Mouse (Mus musculus): Measurements from ENCODE around the gene Prdm16. TPM values are rescaled to one million over a fixed set of nuclear protein-coding genes. Genes with fewer than 3 reads are reported as not detected.

The Prdm16 gene
- polyA plus RNA-seq, 1 experiment, result not detected

DNA sequence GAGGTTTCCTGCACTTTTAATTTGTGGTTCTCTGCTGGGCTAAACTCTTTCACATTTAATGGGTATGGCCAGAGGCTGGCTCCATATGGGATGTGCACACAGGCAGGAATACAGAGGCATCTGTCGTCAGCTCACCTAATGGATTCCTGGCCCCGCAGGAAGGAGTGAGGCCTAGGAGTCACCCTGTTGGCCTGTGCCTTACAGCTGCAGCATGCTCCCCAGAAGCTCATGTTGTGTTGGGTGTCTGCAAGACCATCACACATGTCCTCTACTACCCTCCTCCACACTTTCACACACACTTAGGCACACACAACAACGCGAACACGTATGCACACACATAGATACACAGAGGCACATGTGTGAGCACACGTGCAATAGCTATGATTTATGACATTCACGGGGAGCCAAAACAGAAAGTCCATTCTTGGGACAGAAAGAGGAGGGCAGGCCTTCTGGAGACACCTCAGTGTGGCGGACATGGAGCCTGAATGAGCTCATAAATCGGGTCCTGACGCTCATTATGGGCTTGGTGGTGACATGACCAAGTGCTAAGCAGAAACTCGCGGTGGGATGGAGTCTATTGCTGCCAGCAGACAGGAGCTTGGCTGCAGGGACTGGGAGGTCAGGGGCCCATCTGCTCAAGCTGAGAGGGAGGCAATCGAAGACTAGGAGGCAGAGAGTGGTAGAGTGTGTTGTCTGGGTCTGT is 265.0 kb downstream of the Prdm16 start:
- no peak for TF ChIP-seq FOSL1 (IDR thresholded peaks at IDR 0.05; ENCODE audit: insufficient read depth, low read length, poor library complexity, severe bottlenecking)
- TF ChIP-seq MAX (IDR thresholded peaks at IDR 0.05), result no peak
- no peak for TF ChIP-seq CEBPB (IDR thresholded peaks at IDR 0.05; ENCODE audit: low read depth)
- no peak for TF ChIP-seq MYOD1 (IDR thresholded peaks at IDR 0.05; ENCODE audit: control insufficient read depth, insufficient read length, low read depth)
- no peak for TF ChIP-seq CTCF (IDR thresholded peaks at IDR 0.05; ENCODE audit: control insufficient read depth, insufficient read depth, insufficient read length)
- TF ChIP-seq MYOG (IDR thresholded peaks at IDR 0.05; ENCODE audit: control insufficient read depth, extremely low read depth, insufficient read length), result no peak
- TF ChIP-seq USF1 (IDR thresholded peaks at IDR 0.05; ENCODE audit: low read depth), result no peak
- H3K4me3 ChIP-seq (ENCODE audit: insufficient read depth, poor library complexity, severe bottlenecking), result no peak overlapping the region
- H3K79me3 ChIP-seq (ENCODE audit: low read depth), result no peaks in the 10 kb centered on the region
- H3K27me3 ChIP-seq (ENCODE audit: control insufficient read depth, insufficient read depth, insufficient read length), result no peaks in the 10 kb centered on the region
- no peaks in the 10 kb centered on the region for H3K79me2 ChIP-seq (ENCODE audit: control insufficient read depth, insufficient read depth)
- H3ac ChIP-seq (ENCODE audit: control insufficient read depth, insufficient read length, low read depth), result no peak overlapping the region
- H3K36me3 ChIP-seq (ENCODE audit: control insufficient read depth, insufficient read depth), result no peaks in the 10 kb centered on the region

DNA sequence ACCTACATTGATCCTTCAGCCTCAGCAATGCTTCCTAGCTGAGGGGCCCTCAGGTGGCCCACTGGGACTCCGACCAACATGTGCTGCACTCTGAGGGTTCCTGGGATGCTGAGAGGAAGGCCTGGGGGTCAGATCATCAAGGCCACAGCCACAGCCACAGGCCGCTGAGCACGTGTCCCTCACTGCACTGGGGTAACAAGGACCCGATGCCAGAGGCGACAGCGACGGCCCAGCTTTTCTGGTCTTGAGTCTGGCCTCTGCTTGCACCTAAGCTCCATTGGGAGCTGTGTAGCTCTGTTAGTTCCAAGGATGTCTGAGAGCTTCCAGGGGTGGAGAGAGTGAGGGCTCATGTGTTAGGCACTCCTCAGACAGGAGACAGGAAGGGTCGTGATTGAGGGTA is 265.8 kb downstream of the Prdm16 start:
- no peak for TF ChIP-seq MAX (IDR thresholded peaks at IDR 0.05)
- TF ChIP-seq USF1 (IDR thresholded peaks at IDR 0.05; ENCODE audit: low read depth), result no peak
- no peak for TF ChIP-seq FOSL1 (IDR thresholded peaks at IDR 0.05; ENCODE audit: insufficient read depth, low read length, poor library complexity, severe bottlenecking)
- no peak for TF ChIP-seq MYOG (IDR thresholded peaks at IDR 0.05; ENCODE audit: control insufficient read depth, extremely low read depth, insufficient read length)
- TF ChIP-seq MYOD1 (IDR thresholded peaks at IDR 0.05; ENCODE audit: control insufficient read depth, insufficient read length, low read depth), result no peak
- TF ChIP-seq CEBPB (IDR thresholded peaks at IDR 0.05; ENCODE audit: low read depth), result no peak
- no peak for TF ChIP-seq CTCF (IDR thresholded peaks at IDR 0.05; ENCODE audit: control insufficient read depth, insufficient read depth, insufficient read length)
- Histone ChIP-seq H3K27me3 (ENCODE audit: control insufficient read depth, insufficient read depth, insufficient read length) (no peaks in the 10 kb centered on the region), H3ac (ENCODE audit: control insufficient read depth, insufficient read length, low read depth) (no peak overlapping the region), H3K79me2 (ENCODE audit: control insufficient read depth, insufficient read depth) (no peaks in the 10 kb centered on the region), H3K36me3 (ENCODE audit: control insufficient read depth, insufficient read depth) (no peaks in the 10 kb centered on the region), H3K4me3 (ENCODE audit: insufficient read depth, poor library complexity, severe bottlenecking) (no peak overlapping the region), H3K79me3 (ENCODE audit: low read depth) (no peaks in the 10 kb centered on the region)

- H3K4me3 ChIP-seq (ENCODE audit: insufficient read depth, poor library complexity, severe bottlenecking), result no peak overlapping the region
- no peaks in the 10 kb centered on the region for H3K27me3 ChIP-seq (ENCODE audit: control insufficient read depth, insufficient read depth, insufficient read length)
- no peaks in the 10 kb centered on the region for H3K79me3 ChIP-seq (ENCODE audit: low read depth)
- H3ac ChIP-seq (ENCODE audit: control insufficient read depth, insufficient read length, low read depth), result no peak overlapping the region
- H3K79me2 ChIP-seq (ENCODE audit: control insufficient read depth, insufficient read depth), result no peaks in the 10 kb centered on the region
- H3K36me3 ChIP-seq (ENCODE audit: control insufficient read depth, insufficient read depth), result no peaks in the 10 kb centered on the region
- TF ChIP-seq CTCF (IDR thresholded peaks at IDR 0.05; ENCODE audit: control insufficient read depth, insufficient read depth, insufficient read length), result no peak
- TF ChIP-seq CEBPB (IDR thresholded peaks at IDR 0.05; ENCODE audit: low read depth), result no peak
- no peak for TF ChIP-seq MAX (IDR thresholded peaks at IDR 0.05)
- no peak for TF ChIP-seq USF1 (IDR thresholded peaks at IDR 0.05; ENCODE audit: low read depth)
- TF ChIP-seq FOSL1 (IDR thresholded peaks at IDR 0.05; ENCODE audit: insufficient read depth, low read length, poor library complexity, severe bottlenecking), result no peak
- TF ChIP-seq MYOD1 (IDR thresholded peaks at IDR 0.05; ENCODE audit: control insufficient read depth, insufficient read length, low read depth), result no peak
- no peak for TF ChIP-seq MYOG (IDR thresholded peaks at IDR 0.05; ENCODE audit: control insufficient read depth, extremely low read depth, insufficient read length)
Observed at GRCm38 (mm10) chr4:154369089-154369488, 267.6 kb downstream of the Prdm16 start.

- H3K79me3 ChIP-seq (ENCODE audit: low read depth), result no peaks in the 10 kb centered on the region
Observed at GRCm38 (mm10) chr4:154366836-154367235, 269.8 kb downstream of the Prdm16 start.

GRCm38 (mm10) chr4:154364752-154365151 is 271.9 kb downstream of the Prdm16 start:
- Histone ChIP-seq H3K79me2 (ENCODE audit: control insufficient read depth, insufficient read depth) (no peaks in the 10 kb centered on the region), H3K36me3 (ENCODE audit: control insufficient read depth, insufficient read depth) (no peaks in the 10 kb centered on the region), H3ac (ENCODE audit: control insufficient read depth, insufficient read length, low read depth) (no peak overlapping the region), H3K79me3 (ENCODE audit: low read depth) (no peaks in the 10 kb centered on the region), H3K4me3 (ENCODE audit: insufficient read depth, poor library complexity, severe bottlenecking) (no peak overlapping the region), H3K27me3 (ENCODE audit: control insufficient read depth, insufficient read depth, insufficient read length) (no peaks in the 10 kb centered on the region)
- TF ChIP-seq MYOD1 (IDR thresholded peaks at IDR 0.05; ENCODE audit: control insufficient read depth, insufficient read length, low read depth), result no peak
- TF ChIP-seq USF1 (IDR thresholded peaks at IDR 0.05; ENCODE audit: low read depth), result no peak
- TF ChIP-seq MYOG (IDR thresholded peaks at IDR 0.05; ENCODE audit: control insufficient read depth, extremely low read depth, insufficient read length), result no peak
- no peak for TF ChIP-seq MAX (IDR thresholded peaks at IDR 0.05)
- no peak for TF ChIP-seq CTCF (IDR thresholded peaks at IDR 0.05; ENCODE audit: control insufficient read depth, insufficient read depth, insufficient read length)
- no peak for TF ChIP-seq CEBPB (IDR thresholded peaks at IDR 0.05; ENCODE audit: low read depth)
- no peak for TF ChIP-seq FOSL1 (IDR thresholded peaks at IDR 0.05; ENCODE audit: insufficient read depth, low read length, poor library complexity, severe bottlenecking)

More at GRCm38 (mm10) chr4:154366836-154367235, 269.8 kb downstream of the Prdm16 start:
- no peaks in the 10 kb centered on the region for H3K27me3 ChIP-seq (ENCODE audit: control insufficient read depth, insufficient read depth, insufficient read length)
- no peak overlapping the region for H3K4me3 ChIP-seq (ENCODE audit: insufficient read depth, poor library complexity, severe bottlenecking)
- H3K79me2 ChIP-seq (ENCODE audit: control insufficient read depth, insufficient read depth), result no peaks in the 10 kb centered on the region
- H3ac ChIP-seq (ENCODE audit: control insufficient read depth, insufficient read length, low read depth), result no peak overlapping the region
- no peaks in the 10 kb centered on the region for H3K36me3 ChIP-seq (ENCODE audit: control insufficient read depth, insufficient read depth)
- TF ChIP-seq USF1 (IDR thresholded peaks at IDR 0.05; ENCODE audit: low read depth), result no peak
- no peak for TF ChIP-seq MYOD1 (IDR thresholded peaks at IDR 0.05; ENCODE audit: control insufficient read depth, insufficient read length, low read depth)
- no peak for TF ChIP-seq CTCF (IDR thresholded peaks at IDR 0.05; ENCODE audit: control insufficient read depth, insufficient read depth, insufficient read length)
- no peak for TF ChIP-seq FOSL1 (IDR thresholded peaks at IDR 0.05; ENCODE audit: insufficient read depth, low read length, poor library complexity, severe bottlenecking)
- no peak for TF ChIP-seq MAX (IDR thresholded peaks at IDR 0.05)
- TF ChIP-seq CEBPB (IDR thresholded peaks at IDR 0.05; ENCODE audit: low read depth), result no peak
- no peak for TF ChIP-seq MYOG (IDR thresholded peaks at IDR 0.05; ENCODE audit: control insufficient read depth, extremely low read depth, insufficient read length)

All from C2C12 (cell line).